Mouse (Mus musculus) heart, embryonic 11.5 days (tissue): ENCODE results near the gene Xlr. TPM values are rescaled to one million over a fixed set of nuclear protein-coding genes. Genes with fewer than 3 reads are reported as not detected.
"Not testable (repeated sequence)": the region's sequence is repeated elsewhere in the genome, so short reads cannot be mapped to it uniquely, and the experiment has no call there.

Experiments used
- ATAC-seq: fragments of 200-750 bp; cut with Nextera tagmentation; replicated peaks from 2 replicates; pipeline ENCODE4 v1.8.0; 2017; ENCODE audit warnings: moderate library complexity; ENCODE audit not compliant: insufficient number of reproducible peaks, low FRiP score, low TSS enrichment
- H3K27ac ChIP-seq: fragments of 300-500 bp; sonication (generic); 2 replicates; pipeline ENCODE4 v1.5.1; 2014; ENCODE audit warnings: mild to moderate bottlenecking, low read depth, low read length
- H3K27me3 ChIP-seq: fragments of 300-500 bp; sonication (generic); 2 replicates; pipeline ENCODE4 v1.6.1; 2014; ENCODE audit warnings: mild to moderate bottlenecking, low read length, mixed read lengths; ENCODE audit not compliant: control insufficient read depth, insufficient read depth
- H3K36me3 ChIP-seq: fragments of 300-500 bp; sonication (generic); 2 replicates; pipeline ENCODE4 v1.6.1; 2014; ENCODE audit warnings: mild to moderate bottlenecking, low read length, moderate library complexity, mixed read lengths; ENCODE audit not compliant: control insufficient read depth, insufficient read depth
- H3K4me1 ChIP-seq: fragments of 300-500 bp; sonication (generic); 2 replicates; pipeline ENCODE4 v1.6.1; 2014; ENCODE audit warnings: low read length; ENCODE audit not compliant: control insufficient read depth, insufficient read depth
- H3K4me2 ChIP-seq: fragments of 300-500 bp; sonication (generic); 2 replicates; pipeline ENCODE4 v1.6.1; 2014; ENCODE audit warnings: mild to moderate bottlenecking, moderate library complexity
- H3K4me3 ChIP-seq: fragments of 300-500 bp; sonication (generic); 2 replicates; pipeline ENCODE4 v1.5.1; 2014; ENCODE audit warnings: low read depth, low read length
- H3K9ac ChIP-seq: fragments of 300-500 bp; sonication (generic); 2 replicates; pipeline ENCODE4 v1.6.1; 2014; ENCODE audit warnings: mild to moderate bottlenecking, low read depth, low read length, moderate library complexity
- H3K9me3 ChIP-seq: fragments of 300-500 bp; sonication (generic); replicated peaks from 2 replicates; pipeline ENCODE4 v1.6.1; 2016; ENCODE audit warnings: low read length; ENCODE audit not compliant: control insufficient read depth
- WGBS: fragments of 180-500 bp; shearing (Covaris S2); extraction: QIAGEN DNeasy Blood & Tissue Kit; methylation state at CpG from one replicate; pipeline ENCODE4 v1.1.7; 2014; ENCODE audit not compliant: insufficient replicate concordance; 5-methylcytosine and 5-hydroxymethylcytosine counted together
- polyA plus RNA-seq: library from polyadenylated mRNA; unstranded; fragments of >200 nt; fragmentation: Nextera tagmentation; extraction: Ambion mirVana; gene quantifications from 2 replicates; pipeline ENCODE4 v1.2.1, GENCODE M21; 2014

Xlr gene
- 1.8 and 4.0 TPM in 2 replicates for polyA plus RNA-seq

DNA sequence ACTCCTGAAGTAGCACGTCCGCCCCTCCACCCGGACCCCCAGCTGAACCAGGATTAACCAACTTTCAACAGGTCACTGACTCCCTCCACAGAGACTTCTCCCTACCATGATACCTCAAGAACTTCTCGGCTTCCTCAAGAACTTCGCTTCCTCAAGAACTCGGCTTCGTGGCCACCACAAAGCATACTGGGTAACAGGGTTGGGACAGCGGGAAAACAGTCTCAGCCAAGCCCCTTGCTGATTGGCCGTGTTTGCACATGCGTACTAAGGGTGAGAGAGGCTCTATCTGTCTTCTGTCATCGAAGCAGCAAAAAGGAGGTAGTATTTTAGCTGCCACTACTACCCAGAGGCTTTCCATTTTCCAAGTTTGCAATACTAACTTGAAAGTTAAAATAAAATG lies at the start of gene Xlr:
TSS of gene Xlr (minus strand) at position 188 of the 400 bp plus-strand sequence.
- 74% methylated on average over 11 of the region's 11 CpGs for WGBS
- H3K27me3 ChIP-seq, H3K4me2 ChIP-seq, H3K9me3 ChIP-seq, H3K4me1 ChIP-seq, H3K27ac ChIP-seq, ATAC-seq, H3K36me3 ChIP-seq, H3K9ac ChIP-seq, H3K4me3 ChIP-seq: not testable (repeated sequence)

DNA sequence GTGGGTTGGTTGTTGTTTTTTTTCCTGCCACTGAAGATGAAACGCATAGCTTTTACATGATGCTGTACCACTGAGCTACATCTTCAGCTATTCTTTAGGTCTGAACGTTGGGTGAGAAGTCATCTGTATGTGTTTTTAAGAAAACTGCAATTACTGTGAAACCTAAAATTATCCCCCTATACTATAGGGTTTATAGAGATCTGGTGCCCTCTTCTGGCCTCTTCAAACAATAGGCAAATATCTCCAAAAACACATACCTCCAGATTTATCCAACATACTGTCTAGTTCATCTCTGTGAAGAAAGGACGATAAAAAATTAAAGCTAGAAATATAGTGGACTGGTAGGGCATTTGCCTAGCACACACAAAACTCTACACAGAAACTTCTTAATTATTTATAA lies 1.6 kb upstream of the Xlr start:
- no peak for ATAC-seq
- no peak overlapping the region for H3K27ac ChIP-seq
- WGBS = 33% methylated on average over 3 of the region's 3 CpGs
- H3K9me3 ChIP-seq = no peaks in the 10 kb centered on the region
- no peak overlapping the region for H3K9ac ChIP-seq
- no peak overlapping the region for H3K4me2 ChIP-seq
- no peaks in the 10 kb centered on the region for H3K4me1 ChIP-seq
- no peaks in the 10 kb centered on the region for H3K27me3 ChIP-seq
- H3K36me3 ChIP-seq = no peaks in the 10 kb centered on the region
- H3K4me3 ChIP-seq = no peak overlapping the region

DNA sequence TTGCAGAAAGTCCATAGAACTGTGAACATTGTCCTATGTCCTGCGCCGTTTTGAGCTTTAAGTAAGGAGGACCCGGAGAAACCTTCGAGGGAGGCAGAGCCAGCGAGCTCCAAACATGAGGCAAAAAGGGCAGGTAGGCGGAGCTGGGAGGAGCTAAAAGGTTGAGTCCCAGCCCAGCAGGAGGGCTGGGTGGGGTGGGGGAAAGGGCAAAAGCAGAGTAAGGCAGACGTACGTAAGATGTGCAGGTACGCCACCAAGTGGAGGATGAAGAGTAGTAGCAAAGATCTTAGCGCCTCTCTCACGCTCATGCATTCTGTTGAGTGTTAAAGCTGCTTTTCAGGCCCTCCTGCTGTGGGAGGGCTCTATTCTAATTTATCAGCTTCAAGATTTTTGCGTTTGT lies 21.2 kb downstream of the Xlr start, which contains the start of gene Zfp36l3:
TSS of gene Zfp36l3 (minus strand) at position 119 of the 400 bp plus-strand sequence.
- Histone ChIP-seq H3K36me3 (no peaks in the 10 kb centered on the region), H3K27ac (no peak within 1 kb of the TSS), H3K4me3 (no peak within 1 kb of the TSS), H3K9me3 (no peaks in the 10 kb centered on the region; the same call in 1 of the 2 replicates), H3K4me1 (no peaks in the 10 kb centered on the region), H3K4me2 (no peak within 1 kb of the TSS), H3K27me3 (no peaks in the 10 kb centered on the region), H3K9ac (no peak within 1 kb of the TSS)
- 81% methylated on average over 12 of the region's 12 CpGs for WGBS
- no peak for ATAC-seq

DNA sequence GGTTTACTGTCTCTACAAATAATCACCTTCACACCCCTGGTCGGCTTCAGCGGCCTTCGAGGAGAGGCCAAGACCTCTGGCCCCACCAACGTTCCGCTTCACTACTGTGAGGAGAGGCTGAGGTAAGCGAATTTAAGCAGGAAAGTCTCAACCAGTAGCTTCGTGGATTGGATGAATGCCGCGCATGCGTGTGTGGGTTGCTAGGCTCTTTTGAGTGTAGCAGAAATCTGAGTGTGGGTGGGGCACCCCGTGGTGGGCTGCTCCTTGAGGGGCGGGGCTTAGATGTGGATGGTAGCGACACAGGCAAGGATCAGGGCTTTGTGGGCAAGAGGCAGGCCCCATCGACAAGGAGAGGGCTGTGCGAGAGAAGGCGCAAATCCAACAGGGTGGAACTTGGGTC lies 39.8 kb downstream of the Xlr start, which contains the start of gene 1700013H16Rik:
TSS of gene 1700013H16Rik (minus strand) at position 96 of the 400 bp plus-strand sequence.
- 87% methylated on average over 16 of the region's 16 CpGs for WGBS

DNA sequence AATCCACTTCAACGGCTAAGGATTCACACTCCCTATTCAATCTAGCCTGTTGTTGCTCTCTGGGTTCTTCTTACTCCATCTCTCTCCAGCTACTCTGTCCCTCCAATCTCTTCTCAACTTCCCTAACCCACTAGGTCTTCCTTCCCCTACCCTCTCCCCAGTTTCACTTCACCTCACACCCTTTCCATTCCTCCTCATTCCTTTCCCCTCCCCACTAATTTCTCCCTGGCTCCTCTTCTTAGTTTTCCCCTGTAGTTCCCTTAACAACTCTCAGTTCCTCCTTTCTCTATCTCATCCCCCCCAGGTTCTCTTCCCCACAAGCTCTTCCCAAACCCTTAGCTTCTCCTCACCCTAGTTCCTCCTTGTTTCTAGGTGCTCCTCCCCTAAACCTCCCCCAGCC lies 44.7 kb downstream of the Xlr start:
- H3K36me3 ChIP-seq = no peaks in the 10 kb centered on the region
- H3K9me3 ChIP-seq = no peaks in the 10 kb centered on the region; the same call in none of the 2 replicates
- no peak overlapping the region for H3K9ac ChIP-seq
- H3K4me2 ChIP-seq = no peak overlapping the region
- H3K4me3 ChIP-seq = no peak overlapping the region
- ATAC-seq = no peak
- no peaks in the 10 kb centered on the region for H3K27me3 ChIP-seq
- H3K27ac ChIP-seq = no peak overlapping the region
- 79% methylated on average over 1 of the region's 1 CpGs for WGBS
- H3K4me1 ChIP-seq = no peaks in the 10 kb centered on the region

More for the DNA sequence above, 39.8 kb downstream of the Xlr start, which contains the start of gene 1700013H16Rik:
- Histone ChIP-seq H3K4me1 (no peaks in the 10 kb centered on the region), H3K4me3 (no peak within 1 kb of the TSS), H3K4me2 (no peak within 1 kb of the TSS), H3K36me3 (no peaks in the 10 kb centered on the region), H3K9ac (no peak within 1 kb of the TSS), H3K9me3 (no peaks in the 10 kb centered on the region; the same call in none of the 2 replicates), H3K27me3 (no peaks in the 10 kb centered on the region), H3K27ac (no peak within 1 kb of the TSS)
- ATAC-seq = no peak

DNA sequence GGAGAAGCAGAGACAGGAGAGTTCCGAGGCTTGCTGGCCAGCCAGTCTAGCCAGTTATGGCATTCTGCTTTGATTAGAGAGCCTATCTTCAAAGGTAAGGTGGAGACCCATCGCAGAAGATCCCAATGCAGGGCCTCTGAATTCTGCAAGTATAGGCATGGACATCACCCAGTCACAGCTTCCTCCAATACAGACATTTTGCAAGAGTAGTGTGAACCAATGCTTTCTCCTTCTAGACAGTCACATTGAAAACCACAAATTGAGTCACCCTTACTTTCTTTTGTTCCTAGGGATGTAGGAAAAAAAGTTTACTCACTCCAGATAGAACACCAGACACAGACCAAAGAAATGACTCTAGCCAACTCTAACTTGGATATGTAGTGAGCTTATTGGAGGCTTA lies 68.5 kb downstream of the Xlr start:
- no peaks in the 10 kb centered on the region for H3K4me1 ChIP-seq
- no peak overlapping the region for H3K27ac ChIP-seq
- no peak for ATAC-seq
- H3K9me3 ChIP-seq = no peaks in the 10 kb centered on the region
- H3K4me2 ChIP-seq = no peak overlapping the region
- H3K4me3 ChIP-seq = no peak overlapping the region
- H3K27me3 ChIP-seq = no peaks in the 10 kb centered on the region
- WGBS = 67% methylated on average over 2 of the region's 2 CpGs
- H3K9ac ChIP-seq = no peak overlapping the region
- no peaks in the 10 kb centered on the region for H3K36me3 ChIP-seq

Other genes with a start within 250 kb of the Xlr start
- 40.7 and 45.6 TPM in 2 replicates for gene Rtl8c, start 189.7 kb downstream of the Xlr start, polyA plus RNA-seq
- not detected in 2 replicates for gene Gm14597, start 188.7 kb downstream of the Xlr start, polyA plus RNA-seq
- gene Rtl8a, start 154.0 kb downstream of the Xlr start, polyA plus RNA-seq = 108 and 110 TPM in 2 replicates
- 80.5 and 83.0 TPM in 2 replicates for gene Rtl8b, start 127.3 kb downstream of the Xlr start, polyA plus RNA-seq
- 0.31 and 0.72 TPM in 2 replicates for gene 4930502E18Rik, start 72.9 kb downstream of the Xlr start, polyA plus RNA-seq
- gene 1700013H16Rik, start 39.9 kb downstream of the Xlr start, polyA plus RNA-seq = not detected in 2 replicates
- not detected in 2 replicates for gene Zfp36l3, start 21.3 kb downstream of the Xlr start, polyA plus RNA-seq